Mouse (Mus musculus) kidney, adult 2 months (tissue): ENCODE measurements around the gene Srrm4.

Experiments used
- CTCF ChIP-seq: fragments of 200-500 bp; conservative IDR thresholded peaks from 2 replicates; pipeline ENCODE4 v1.5.1; 2011; ENCODE audit warnings: low read depth, mild to moderate bottlenecking, control low read depth, low read length, moderate library complexity, mixed read lengths; ENCODE audit not compliant: insufficient read depth, insufficient read length
- POLR2A ChIP-seq: fragments of 200-500 bp; IDR thresholded peaks from one replicate; pipeline ENCODE4 v1.6.1; 2011; ENCODE audit warnings: low read depth, low read length, control low read depth

DNA sequence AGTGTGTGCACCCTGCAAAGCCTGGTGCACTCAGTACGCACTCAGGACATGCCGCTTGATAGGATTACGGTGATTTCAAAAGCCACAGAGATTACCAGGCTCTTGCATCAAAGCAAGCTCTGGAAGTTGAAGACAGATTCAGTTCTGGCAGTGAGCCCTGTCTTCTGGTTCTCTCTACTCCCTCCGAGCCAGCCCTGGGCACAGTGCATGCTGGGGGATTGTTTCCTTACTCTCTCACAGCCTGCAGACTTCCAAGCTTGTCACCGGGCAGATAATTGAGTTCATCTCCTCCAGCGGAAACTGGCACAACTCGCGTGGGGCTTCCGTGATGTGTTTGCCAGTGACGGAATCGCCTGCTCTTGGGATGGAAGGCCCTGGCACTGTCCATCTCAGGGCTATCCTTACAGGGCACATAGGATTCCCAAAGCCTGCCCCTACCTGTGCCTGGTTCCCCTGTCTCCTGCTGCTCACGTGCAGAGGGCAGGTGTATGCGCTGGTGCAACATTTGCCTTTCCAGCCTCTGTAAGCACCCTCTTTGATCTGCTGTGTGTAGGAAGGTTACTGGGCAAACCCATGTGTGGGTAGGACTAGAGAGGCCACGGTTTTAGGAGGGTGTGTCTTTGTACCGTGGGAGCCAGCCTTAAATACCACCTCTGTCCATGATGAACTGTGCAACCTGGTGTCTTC is 201.6 kb downstream of the Srrm4 start:
- TF ChIP-seq CTCF: no peak
- no peak for TF ChIP-seq POLR2A
